Mouse (Mus musculus): Measurements from ENCODE around the gene Nans. TPM values are rescaled to one million over a fixed set of nuclear protein-coding genes. Genes with fewer than 3 reads are reported as not detected.

Nans gene
- polyA plus RNA-seq, 1 experiment, result 18.6 TPM

DNA sequence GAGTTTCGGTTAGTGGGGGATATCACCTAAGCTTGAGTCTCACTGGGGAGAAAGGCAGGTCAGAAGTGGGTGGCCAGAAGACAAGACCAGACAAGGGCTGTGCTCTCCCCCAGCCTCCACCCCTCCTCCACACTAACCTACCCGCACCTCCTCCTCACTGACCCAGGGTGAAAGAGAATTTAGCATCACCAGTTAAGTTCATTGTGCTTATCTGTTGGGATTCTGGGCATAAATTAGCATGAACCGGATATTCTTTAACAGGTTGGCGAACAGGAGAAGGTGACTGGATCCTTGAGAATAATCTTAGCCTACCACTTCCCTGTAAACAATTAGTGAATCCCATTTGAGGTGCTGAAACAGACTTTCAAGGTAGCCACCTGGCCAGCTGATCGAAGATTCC lies 13.9 kb upstream of the Nans start:
- H3K4me1 ChIP-seq (ENCODE audit: control insufficient read depth, insufficient read depth, low read length), result no peaks in the 10 kb centered on the region
- no peak overlapping the region for H3K4me3 ChIP-seq (ENCODE audit: insufficient read depth, low read length)
- H3K27ac ChIP-seq (ENCODE audit: insufficient read depth, low read length), result no peak overlapping the region
- TF ChIP-seq CTCF (IDR thresholded peaks at IDR 0.05; ENCODE audit: extremely low read depth, insufficient read depth, low read length) (no peak), POLR2A (IDR thresholded peaks at IDR 0.05; ENCODE audit: extremely low read depth, insufficient read depth, low read length) (no peak)

GRCm38 (mm10) chr4:46479081-46479480 lies 10.0 kb upstream of the Nans start:
- TF ChIP-seq POLR2A (IDR thresholded peaks at IDR 0.05; ENCODE audit: extremely low read depth, insufficient read depth, low read length), result no peak
- TF ChIP-seq CTCF (IDR thresholded peaks at IDR 0.05; ENCODE audit: extremely low read depth, insufficient read depth, low read length), result no peak
- no peak overlapping the region for H3K27ac ChIP-seq (ENCODE audit: insufficient read depth, low read length)
- H3K4me1 ChIP-seq (ENCODE audit: control insufficient read depth, insufficient read depth, low read length), result no peaks in the 10 kb centered on the region
- H3K4me3 ChIP-seq (ENCODE audit: insufficient read depth, low read length), result no peak overlapping the region

DNA sequence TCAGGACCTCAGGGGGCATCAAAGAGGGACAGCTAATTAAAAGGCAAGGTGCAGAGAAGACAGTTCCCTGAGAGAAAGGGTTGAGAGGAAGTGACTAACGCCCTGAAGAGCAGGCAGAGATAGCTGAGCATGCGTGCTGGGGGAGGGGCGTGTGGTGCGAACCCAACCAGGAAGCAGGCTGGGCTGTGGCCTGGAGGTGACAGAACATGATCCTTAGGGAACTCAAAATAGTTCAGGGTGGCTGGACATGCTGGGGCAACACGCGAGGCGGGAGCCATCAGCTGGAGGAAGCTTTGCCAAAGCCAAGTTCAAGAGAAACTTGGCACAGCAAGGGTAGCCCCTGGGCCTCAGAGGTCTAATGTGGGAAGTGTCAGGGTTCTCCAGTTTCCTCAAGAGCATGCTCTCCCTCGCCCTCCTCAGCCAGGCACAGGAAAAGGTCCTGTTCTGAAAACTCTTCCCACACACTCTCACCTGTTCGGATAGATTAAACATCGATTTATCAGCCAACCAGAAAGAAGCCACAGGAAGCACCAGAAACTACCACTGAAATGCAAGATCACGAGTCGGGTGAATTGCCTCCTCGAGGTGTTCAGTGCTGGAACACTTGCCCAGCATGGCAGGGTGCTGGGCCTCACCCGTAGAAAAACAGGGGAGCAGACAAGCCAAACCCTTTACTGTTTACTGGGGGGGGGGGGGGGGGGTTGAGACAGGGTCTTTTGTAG lies 3.2 kb upstream of the Nans start:
- H3K4me3 ChIP-seq (ENCODE audit: insufficient read depth, low read length), result no peak overlapping the region
- H3K27ac ChIP-seq (ENCODE audit: insufficient read depth, low read length), result no peak overlapping the region
- H3K4me1 ChIP-seq (ENCODE audit: control insufficient read depth, insufficient read depth, low read length), result no peaks in the 10 kb centered on the region
- TF ChIP-seq POLR2A (IDR thresholded peaks at IDR 0.05; ENCODE audit: extremely low read depth, insufficient read depth, low read length), result no peak
- TF ChIP-seq CTCF (IDR thresholded peaks at IDR 0.05; ENCODE audit: extremely low read depth, insufficient read depth, low read length), result no peak

GRCm38 (mm10) chr4:46487348-46487747 lies 1.7 kb upstream of the Nans start:
- no peak for TF ChIP-seq CTCF (IDR thresholded peaks at IDR 0.05; ENCODE audit: extremely low read depth, insufficient read depth, low read length)
- no peak for TF ChIP-seq POLR2A (IDR thresholded peaks at IDR 0.05; ENCODE audit: extremely low read depth, insufficient read depth, low read length)
- no peak overlapping the region for H3K4me3 ChIP-seq (ENCODE audit: insufficient read depth, low read length)
- no peaks in the 10 kb centered on the region for H3K4me1 ChIP-seq (ENCODE audit: control insufficient read depth, insufficient read depth, low read length)
- H3K27ac ChIP-seq (ENCODE audit: insufficient read depth, low read length), result no peak overlapping the region

DNA sequence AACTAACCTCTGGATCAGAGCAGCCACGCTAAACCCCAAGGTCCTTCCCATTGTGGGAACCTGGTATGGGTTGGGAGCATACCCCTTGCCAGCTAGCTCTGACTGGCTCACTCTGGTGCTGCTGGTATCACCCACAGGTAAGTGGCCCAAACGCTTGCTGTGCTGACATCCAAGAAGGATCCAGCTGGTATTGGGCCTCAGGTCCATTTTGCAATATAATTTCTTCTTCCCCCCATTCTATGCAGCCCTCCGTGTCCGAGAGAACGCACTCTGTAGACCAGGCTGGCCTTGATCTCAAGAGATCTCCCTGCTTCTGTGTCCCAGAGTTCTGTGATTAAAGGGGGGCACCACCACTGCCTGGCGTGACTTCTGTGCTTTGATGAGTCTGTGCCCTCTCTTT lies 4.0 kb downstream of the Nans start:
- Histone ChIP-seq H3K27ac (ENCODE audit: insufficient read depth, low read length) (no peak overlapping the region), H3K4me3 (ENCODE audit: insufficient read depth, low read length) (no peak overlapping the region), H3K4me1 (ENCODE audit: control insufficient read depth, insufficient read depth, low read length) (no peaks in the 10 kb centered on the region)
- TF ChIP-seq CTCF (IDR thresholded peaks at IDR 0.05; ENCODE audit: extremely low read depth, insufficient read depth, low read length) (no peak), POLR2A (IDR thresholded peaks at IDR 0.05; ENCODE audit: extremely low read depth, insufficient read depth, low read length) (no peak)

GRCm38 (mm10) chr4:46495543-46495942 lies 6.5 kb downstream of the Nans start:
- no peak overlapping the region for H3K27ac ChIP-seq (ENCODE audit: insufficient read depth, low read length)
- no peak overlapping the region for H3K4me3 ChIP-seq (ENCODE audit: insufficient read depth, low read length)
- no peaks in the 10 kb centered on the region for H3K4me1 ChIP-seq (ENCODE audit: control insufficient read depth, insufficient read depth, low read length)
- TF ChIP-seq CTCF (IDR thresholded peaks at IDR 0.05; ENCODE audit: extremely low read depth, insufficient read depth, low read length), result no peak

DNA sequence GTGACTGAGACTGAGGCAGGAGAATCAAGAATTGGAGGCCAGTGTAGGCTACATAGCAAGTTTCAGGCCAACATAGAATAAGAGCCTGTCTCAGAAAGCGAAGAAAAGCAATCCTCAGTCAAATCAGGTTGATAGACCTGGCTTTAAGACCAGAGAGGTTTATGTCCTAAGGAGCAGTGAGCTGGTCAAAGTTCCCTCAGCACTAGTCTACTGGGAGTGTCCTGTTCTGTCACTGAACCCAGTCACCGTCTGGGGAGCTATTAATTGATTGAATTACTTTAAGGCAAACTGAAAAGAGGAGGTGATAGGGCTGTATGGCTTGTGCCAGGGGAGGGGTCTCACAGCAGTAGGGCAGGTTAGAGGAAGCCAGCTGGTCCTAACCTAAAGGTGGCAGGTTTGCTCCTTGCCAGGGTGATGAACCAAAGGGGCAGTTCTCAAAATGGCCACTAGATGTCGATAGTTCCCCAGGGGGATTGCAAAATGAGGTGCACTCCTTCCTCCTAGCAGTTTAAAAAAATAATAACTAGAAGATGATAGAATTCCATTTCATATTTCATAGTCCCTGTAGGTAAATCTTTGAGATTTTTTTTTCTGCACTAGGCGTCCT lies 8.3 kb downstream of the Nans start:
- no peaks in the 10 kb centered on the region for H3K4me1 ChIP-seq (ENCODE audit: control insufficient read depth, insufficient read depth, low read length)
- no peak overlapping the region for H3K27ac ChIP-seq (ENCODE audit: insufficient read depth, low read length)
- H3K4me3 ChIP-seq (ENCODE audit: insufficient read depth, low read length), result no peak overlapping the region
- TF ChIP-seq CTCF (IDR thresholded peaks at IDR 0.05; ENCODE audit: extremely low read depth, insufficient read depth, low read length) (peak; percentile 92), POLR2A (IDR thresholded peaks at IDR 0.05; ENCODE audit: extremely low read depth, insufficient read depth, low read length) (no peak)

- H3K4me1 ChIP-seq (ENCODE audit: control insufficient read depth, insufficient read depth, low read length), result no peaks in the 10 kb centered on the region
- no peak for TF ChIP-seq POLR2A (IDR thresholded peaks at IDR 0.05; ENCODE audit: extremely low read depth, insufficient read depth, low read length)
- TF ChIP-seq CTCF (IDR thresholded peaks at IDR 0.05; ENCODE audit: extremely low read depth, insufficient read depth, low read length), result no peak
- H3K4me3 ChIP-seq (ENCODE audit: insufficient read depth, low read length), result no peak overlapping the region
- no peak overlapping the region for H3K27ac ChIP-seq (ENCODE audit: insufficient read depth, low read length)
Measured at GRCm38 (mm10) chr4:46498511-46498910, 9.5 kb downstream of the Nans start.

DNA sequence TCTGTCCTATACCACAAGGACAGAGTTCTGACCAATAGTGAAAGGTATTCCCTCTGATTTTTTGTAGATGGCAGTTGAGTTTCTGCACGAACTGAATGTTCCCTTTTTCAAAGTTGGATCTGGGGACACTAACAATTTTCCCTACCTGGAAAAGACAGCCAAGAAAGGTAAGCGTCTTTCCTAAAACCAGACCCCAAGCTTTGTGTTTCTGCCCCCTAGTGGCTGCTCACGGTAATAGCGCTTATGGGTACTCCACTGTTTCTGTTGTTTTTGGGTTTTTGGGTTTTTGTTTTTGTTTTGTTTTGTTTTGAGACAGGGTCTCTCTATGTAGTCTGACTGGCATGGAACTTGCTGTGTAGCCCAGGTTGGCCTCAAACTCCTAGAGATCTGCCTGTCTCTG lies 9.9 kb downstream of the Nans start:
- TF ChIP-seq POLR2A (IDR thresholded peaks at IDR 0.05; ENCODE audit: extremely low read depth, insufficient read depth, low read length) (no peak), CTCF (IDR thresholded peaks at IDR 0.05; ENCODE audit: extremely low read depth, insufficient read depth, low read length) (peak; percentile 63)
- no peak overlapping the region for H3K4me3 ChIP-seq (ENCODE audit: insufficient read depth, low read length)
- no peak overlapping the region for H3K27ac ChIP-seq (ENCODE audit: insufficient read depth, low read length)
- H3K4me1 ChIP-seq (ENCODE audit: control insufficient read depth, insufficient read depth, low read length), result no peaks in the 10 kb centered on the region
